Mouse (Mus musculus) hindbrain, embryonic 11.5 days (tissue): ENCODE results near the gene Tbca. TPM values are rescaled to one million over a fixed set of nuclear protein-coding genes. Genes with fewer than 3 reads are reported as not detected.

ENCODE experiments used
- polyA plus RNA-seq: library from polyadenylated mRNA; unstranded; fragments of >200 nt; fragmentation: Nextera tagmentation; extraction: Ambion mirVana; gene quantifications from 2 replicates; pipeline ENCODE4 v1.2.1, GENCODE M21; 2014

Tbca gene
- polyA plus RNA-seq, 1 experiment from 2014 or later, result 228 TPM

Other genes with a start within 250 kb of the Tbca start
- 10.6 and 14.0 TPM in 2 replicates for gene Otp, start 86.7 kb downstream of the Tbca start, polyA plus RNA-seq
- gene Wdr41, start 187.4 kb downstream of the Tbca start, polyA plus RNA-seq, result 20.6 and 25.0 TPM in 2 replicates